Mouse (Mus musculus): ENCODE data around the gene Carm1. TPM values are rescaled to one million over a fixed set of nuclear protein-coding genes. Genes with fewer than 3 reads are reported as not detected.
A peak's percentile ranks its signal among the peaks of the same experiment; 100 is the strongest.
"Not testable (repeated sequence)": the region's sequence is repeated elsewhere in the genome, so short reads cannot be mapped to it uniquely, and the experiment has no call there.

The Carm1 gene
- total RNA-seq (2015) (49.4 and 56.5 TPM in 2 replicates), total RNA-seq (2017) (21.1 and 21.8 TPM in 2 replicates)

GRCm38 (mm10) chr9:21546789-21547074 is at the start of gene Carm1:
Carm1 (plus strand) TSS chr9:21546894.
- ATAC-seq (replicated peaks; ENCODE audit: poor library complexity) = no peak

- no peak for ATAC-seq (replicated peaks; ENCODE audit: poor library complexity)
These were observed 49.6 kb upstream of the Carm1 start for GRCm38 (mm10) chr9:21497050-21497542.

- ATAC-seq (replicated peaks; ENCODE audit: poor library complexity) = no peak
These were observed 49.0 kb upstream of the Carm1 start for GRCm38 (mm10) chr9:21497664-21498063.

- ATAC-seq (replicated peaks; ENCODE audit: poor library complexity) = no peak
These were observed 48.3 kb upstream of the Carm1 start for GRCm38 (mm10) chr9:21498284-21498902.

- no peak for ATAC-seq (replicated peaks; ENCODE audit: poor library complexity)
These were observed 43.3 kb upstream of the Carm1 start for GRCm38 (mm10) chr9:21503352-21503751.

- no peak for ATAC-seq (replicated peaks; ENCODE audit: poor library complexity)
These were observed 40.9 kb upstream of the Carm1 start for GRCm38 (mm10) chr9:21505767-21506166.

GRCm38 (mm10) chr9:21507753-21508430 is 38.8 kb upstream of the Carm1 start:
- no peak for ATAC-seq (replicated peaks; ENCODE audit: poor library complexity)

GRCm38 (mm10) chr9:21508871-21509404 is 37.8 kb upstream of the Carm1 start:
- no peak for ATAC-seq (replicated peaks; ENCODE audit: poor library complexity)

GRCm38 (mm10) chr9:21509772-21510688 is 36.7 kb upstream of the Carm1 start, which contains the start of gene Tmed1:
Tmed1 (minus strand) TSS chr9:21510252.
- ATAC-seq (replicated peaks; ENCODE audit: poor library complexity) = peak; percentile 82

GRCm38 (mm10) chr9:21510689-21511015 is 36.0 kb upstream of the Carm1 start:
- no peak for ATAC-seq (replicated peaks; ENCODE audit: poor library complexity)

GRCm38 (mm10) chr9:21511052-21511451 is 35.6 kb upstream of the Carm1 start:
- ATAC-seq (replicated peaks; ENCODE audit: poor library complexity) = no peak

GRCm38 (mm10) chr9:21513466-21513865 is 33.2 kb upstream of the Carm1 start:
- no peak for ATAC-seq (replicated peaks; ENCODE audit: poor library complexity)

GRCm38 (mm10) chr9:21517947-21518495 is 28.7 kb upstream of the Carm1 start:
- ATAC-seq (replicated peaks; ENCODE audit: poor library complexity) = no peak

GRCm38 (mm10) chr9:21518690-21519089 is 28.0 kb upstream of the Carm1 start:
- not testable (repeated sequence) for ATAC-seq (replicated peaks; ENCODE audit: poor library complexity)

GRCm38 (mm10) chr9:21525142-21525936 is 21.4 kb upstream of the Carm1 start:
- ATAC-seq (replicated peaks; ENCODE audit: poor library complexity) = peak; percentile 41

- ATAC-seq (replicated peaks; ENCODE audit: poor library complexity) = peak; percentile 77
These were observed 20.6 kb upstream of the Carm1 start, which contains the start of gene AB124611 for GRCm38 (mm10) chr9:21525937-21526633. AB124611 (plus strand) TSS chr9:21526176.

- ATAC-seq (replicated peaks; ENCODE audit: poor library complexity) = no peak
These were observed 20.1 kb upstream of the Carm1 start for GRCm38 (mm10) chr9:21526634-21526944.

- ATAC-seq (replicated peaks; ENCODE audit: poor library complexity) = no peak
These were observed 19.4 kb upstream of the Carm1 start for GRCm38 (mm10) chr9:21527100-21527801.

- ATAC-seq (replicated peaks; ENCODE audit: poor library complexity) = peak; percentile 64
These were observed 18.8 kb upstream of the Carm1 start for GRCm38 (mm10) chr9:21527917-21528324.
